Mouse (Mus musculus): Measurements from ENCODE around the gene Crybb1.
A peak's percentile ranks its signal among the peaks of the same experiment; 100 is the strongest.

DNA sequence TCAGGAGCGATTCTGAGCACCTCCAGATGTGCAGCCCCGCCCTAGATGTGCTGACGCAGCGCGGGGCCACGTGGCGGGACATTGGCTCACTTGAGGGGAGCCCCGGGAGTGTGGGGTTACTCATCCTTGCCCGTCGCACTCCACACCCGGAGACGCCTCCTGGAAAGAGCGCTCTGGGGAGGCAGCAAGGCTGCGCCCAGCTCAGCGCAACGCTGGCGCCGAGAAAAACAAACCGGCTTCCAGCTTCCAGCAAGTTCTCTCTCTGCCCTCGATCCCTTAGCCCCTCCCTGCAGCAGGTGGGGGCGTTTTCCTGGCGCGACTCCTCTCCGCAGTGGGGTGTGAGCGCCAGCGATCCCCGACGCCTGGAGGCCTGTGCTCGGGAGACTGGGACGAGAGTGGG, 28.3 kb upstream of the Crybb1 start:
- no peak for TF ChIP-seq CTCF (IDR thresholded peaks at IDR 0.05; ENCODE audit: control insufficient read depth, insufficient read depth, insufficient read length)
- no peak for TF ChIP-seq MYOD1 (IDR thresholded peaks at IDR 0.05; ENCODE audit: control insufficient read depth, insufficient read length, low read depth)
- no peak for TF ChIP-seq MAX (IDR thresholded peaks at IDR 0.05)
- TF ChIP-seq USF1 (IDR thresholded peaks at IDR 0.05; ENCODE audit: low read depth): peak; percentile 11
- no peak for TF ChIP-seq MYOG (IDR thresholded peaks at IDR 0.05; ENCODE audit: control insufficient read depth, extremely low read depth, insufficient read length)

All from C2C12 (cell line).